In genomic region chr2:145358236-145358942, GRCm38 (mm10) we compare ENCODE assay signal across 28 mouse cellular contexts.
DNase-seq lines count a peak whose midpoint lies in the region; ATAC-seq lines count a peak whose summit lies in the region.
"Had no signal": no experiment of that assay in that cellular context is flagged by ENCODE, and none has a peak within 500 bp of the region (broad histone marks: within the 10 kb centered on the region; RNA-seq: fewer than 3 reads in every experiment).

No protein-coding gene starts in this region.

- no peak for ATAC-seq in limb, embryonic 11.5 days (ENCODE audit: insufficient number of reproducible peaks, low FRiP score, low TSS enrichment, low read depth)
- no peak for ATAC-seq in forebrain, embryonic 14.5 days
- ATAC-seq in intestine, embryonic 15.5 days: no peak
- ATAC-seq: CD4-positive, CD25-positive, alpha-beta regulatory T cell, adult 4 months; forebrain, embryonic 15.5 days; liver, embryonic 12.5 days; liver, postnatal 0 days; lung, postnatal 0 days; midbrain, embryonic 13.5 days had no signal

- no peak overlapping the region for H3K27ac ChIP-seq in limb, embryonic 11.5 days (replicated peaks; ENCODE audit: low read depth, low read length)
- H3K27ac ChIP-seq in limb, embryonic 10.5 days: no peak overlapping the region
- no peak overlapping the region for H3K27ac ChIP-seq in forebrain, embryonic 14.5 days (ENCODE audit: low read depth, low read length)
- H3K27ac ChIP-seq in intestine, embryonic 15.5 days: no peak overlapping the region
- H3K27ac ChIP-seq: embryonic facial prominence, embryonic 10.5 days; embryonic facial prominence, embryonic 15.5 days; forebrain, embryonic 15.5 days; hindbrain, embryonic 13.5 days; kidney, postnatal 0 days; liver, embryonic 12.5 days; midbrain, embryonic 13.5 days; stomach, embryonic 15.5 days had no signal

- H3K4me1 ChIP-seq in limb, embryonic 11.5 days (ENCODE audit: control insufficient read depth, insufficient read depth, low read length): no peaks in the 10 kb centered on the region
- no peaks in the 10 kb centered on the region for H3K4me1 ChIP-seq in limb, embryonic 10.5 days
- H3K4me1 ChIP-seq in forebrain, embryonic 14.5 days (ENCODE audit: control insufficient read depth, insufficient read depth, low read length): no peaks in the 10 kb centered on the region
- H3K4me1 ChIP-seq in intestine, embryonic 15.5 days (replicated peaks): no peaks in the 10 kb centered on the region
- H3K4me1 ChIP-seq: embryonic facial prominence, embryonic 10.5 days; embryonic facial prominence, embryonic 15.5 days; forebrain, embryonic 15.5 days; hindbrain, embryonic 13.5 days; liver, embryonic 12.5 days; midbrain, embryonic 13.5 days; stomach, embryonic 15.5 days had no signal

- no peak overlapping the region for H3K4me2 ChIP-seq in limb, embryonic 11.5 days (ENCODE audit: low read depth, severe bottlenecking)
- H3K4me2 ChIP-seq in forebrain, embryonic 14.5 days (ENCODE audit: low read length): no peak overlapping the region
- H3K4me2 ChIP-seq in intestine, embryonic 15.5 days (replicated peaks): no peak overlapping the region
- H3K4me2 ChIP-seq: embryonic facial prominence, embryonic 15.5 days; forebrain, embryonic 15.5 days; heart, embryonic 11.5 days; hindbrain, embryonic 13.5 days; liver, embryonic 12.5 days; midbrain, embryonic 13.5 days; stomach, embryonic 15.5 days had no signal

- 81% methylated on average over 6 of the region's 6 CpGs for WGBS in limb, embryonic 11.5 days
- WGBS in limb, embryonic 10.5 days: 85% methylated on average over 6 of the region's 6 CpGs
- WGBS in forebrain, embryonic 14.5 days: 73% methylated on average over 6 of the region's 6 CpGs
- 85% methylated on average over 6 of the region's 6 CpGs for WGBS in intestine, embryonic 15.5 days

- no peaks in the 10 kb centered on the region for H3K9me3 ChIP-seq in limb, embryonic 11.5 days (ENCODE audit: control insufficient read depth, low read length)
- no peaks in the 10 kb centered on the region for H3K9me3 ChIP-seq in limb, embryonic 10.5 days (replicated peaks)
- H3K9me3 ChIP-seq in forebrain, embryonic 14.5 days (replicated peaks; ENCODE audit: control insufficient read depth, low read length): no peaks in the 10 kb centered on the region
- no peaks in the 10 kb centered on the region for H3K9me3 ChIP-seq in intestine, embryonic 15.5 days
- H3K9me3 ChIP-seq: embryonic facial prominence, embryonic 10.5 days; embryonic facial prominence, embryonic 15.5 days; forebrain, embryonic 15.5 days; hindbrain, embryonic 13.5 days; liver, embryonic 12.5 days; megakaryocyte, embryonic 14.5 days; midbrain, embryonic 13.5 days; stomach, embryonic 15.5 days had no signal

- DNase-seq in limb, embryonic 11.5 days (ENCODE audit: low spot score): peak; percentile 16
- DNase-seq in limb, embryonic 10.5 days (ENCODE audit: low spot score): no peak
- peak; percentile 72 for DNase-seq in cerebellum, adult 11-12 months
- DNase-seq in cerebellum, adult 9-11 months: peak; percentile 72
- DNase-seq in forebrain, embryonic 14.5 days (ENCODE audit: low spot score): no peak
- DNase-seq in heart, adult 18-20 months: no peak
- DNase-seq: adrenal gland, postnatal 25 days; gastrocnemius, postnatal 25 days; heart, adult 11 months; heart, postnatal 36 days; kidney, adult 2 months; kidney, postnatal 4 days; liver, postnatal 0 days; lung, postnatal 4 days; right cerebral cortex, postnatal 25 days had no signal

- H3K9ac ChIP-seq in limb, embryonic 11.5 days (ENCODE audit: low read length): no peak overlapping the region
- no peak overlapping the region for H3K9ac ChIP-seq in forebrain, embryonic 14.5 days (ENCODE audit: low read length)
- H3K9ac ChIP-seq in intestine, embryonic 15.5 days: no peak overlapping the region
- H3K9ac ChIP-seq: embryonic facial prominence, embryonic 15.5 days; forebrain, embryonic 15.5 days; hindbrain, embryonic 13.5 days; liver, embryonic 12.5 days; liver, postnatal 0 days; midbrain, embryonic 13.5 days; stomach, embryonic 15.5 days had no signal

- no peaks in the 10 kb centered on the region for H3K36me3 ChIP-seq in limb, embryonic 11.5 days (ENCODE audit: control insufficient read depth, insufficient read depth, low read length)
- H3K36me3 ChIP-seq in limb, embryonic 10.5 days: no peaks in the 10 kb centered on the region
- H3K36me3 ChIP-seq in forebrain, embryonic 14.5 days (ENCODE audit: control insufficient read depth, insufficient read depth, low read length): no peaks in the 10 kb centered on the region
- H3K36me3 ChIP-seq in intestine, embryonic 15.5 days: no peaks in the 10 kb centered on the region
- H3K36me3 ChIP-seq: embryonic facial prominence, embryonic 10.5 days; embryonic facial prominence, embryonic 15.5 days; forebrain, embryonic 15.5 days; hindbrain, embryonic 13.5 days; liver, embryonic 12.5 days; midbrain, embryonic 13.5 days; stomach, embryonic 15.5 days had no signal

- H3K27me3 ChIP-seq in limb, embryonic 11.5 days (ENCODE audit: control insufficient read depth, insufficient read depth, low read length): no peaks in the 10 kb centered on the region
- no peaks in the 10 kb centered on the region for H3K27me3 ChIP-seq in limb, embryonic 10.5 days (ENCODE audit: low read depth, poor library complexity, severe bottlenecking)
- H3K27me3 ChIP-seq in forebrain, embryonic 14.5 days (replicated peaks; ENCODE audit: control insufficient read depth, insufficient read depth, low read length): no peaks in the 10 kb centered on the region
- no peaks in the 10 kb centered on the region for H3K27me3 ChIP-seq in intestine, embryonic 15.5 days (replicated peaks)
- H3K27me3 ChIP-seq: embryonic facial prominence, embryonic 15.5 days; forebrain, embryonic 15.5 days; hindbrain, embryonic 13.5 days; liver, embryonic 12.5 days; megakaryocyte, embryonic 14.5 days; midbrain, embryonic 13.5 days; stomach, embryonic 15.5 days had no signal

- H3K4me3 ChIP-seq in limb, embryonic 11.5 days (ENCODE audit: low read depth, low read length): no peak overlapping the region
- no peak overlapping the region for H3K4me3 ChIP-seq in limb, embryonic 10.5 days
- H3K4me3 ChIP-seq in forebrain, embryonic 14.5 days (ENCODE audit: low read depth, low read length): no peak overlapping the region
- no peak overlapping the region for H3K4me3 ChIP-seq in intestine, embryonic 15.5 days (replicated peaks)
- H3K4me3 ChIP-seq: embryonic facial prominence, embryonic 10.5 days; embryonic facial prominence, embryonic 15.5 days; forebrain, embryonic 15.5 days; hindbrain, embryonic 13.5 days; liver, embryonic 12.5 days; megakaryocyte, embryonic 14.5 days; midbrain, embryonic 13.5 days; stomach, embryonic 15.5 days had no signal

Comparison
In these comparisons a context has a peak if more than half of its experiments do, and no peak if none do; other contexts are left out.
1. DNase-seq: peak in limb, embryonic 11.5 days (single experiment), cerebellum, adult 11-12 months (single experiment) and cerebellum, adult 9-11 months (single experiment); none in limb, embryonic 10.5 days (single experiment), forebrain, embryonic 14.5 days (single experiment) and heart, adult 18-20 months (0 of 2).